Mouse (Mus musculus): ENCODE measurements around the gene Ttyh3.

Gene Ttyh3

GRCm38 (mm10) chr5:140633432-140633831 lies 15.4 kb downstream of the Ttyh3 start:
- DNase-seq (ENCODE audit: low read depth, low spot score): no peak

- DNase-seq (ENCODE audit: low read depth, low spot score): no peak
Observed at GRCm38 (mm10) chr5:140628995-140629394, 19.8 kb downstream of the Ttyh3 start.

GRCm38 (mm10) chr5:140627580-140627979 lies 21.3 kb downstream of the Ttyh3 start:
- DNase-seq (ENCODE audit: low read depth, low spot score): no peak

- no peak for DNase-seq (ENCODE audit: low read depth, low spot score)
Observed at GRCm38 (mm10) chr5:140624961-140625360, 23.9 kb downstream of the Ttyh3 start.

GRCm38 (mm10) chr5:140624238-140624637 lies 24.6 kb downstream of the Ttyh3 start:
- no peak for DNase-seq (ENCODE audit: low read depth, low spot score)

GRCm38 (mm10) chr5:140623791-140624190 lies 25.0 kb downstream of the Ttyh3 start:
- no peak for DNase-seq (ENCODE audit: low read depth, low spot score)

GRCm38 (mm10) chr5:140622978-140623670 lies 25.7 kb downstream of the Ttyh3 start:
- DNase-seq (ENCODE audit: low read depth, low spot score): no peak

GRCm38 (mm10) chr5:140621517-140621916 lies 27.3 kb downstream of the Ttyh3 start:
- no peak for DNase-seq (ENCODE audit: low read depth, low spot score)

- DNase-seq (ENCODE audit: low read depth, low spot score): no peak
Observed at GRCm38 (mm10) chr5:140621092-140621491, 27.7 kb downstream of the Ttyh3 start.

- DNase-seq (ENCODE audit: low read depth, low spot score): no peak
Observed at GRCm38 (mm10) chr5:140619895-140620736, 28.7 kb downstream of the Ttyh3 start.

GRCm38 (mm10) chr5:140619151-140619771 lies 29.6 kb downstream of the Ttyh3 start:
- DNase-seq (ENCODE audit: low read depth, low spot score): peak; percentile 85

- no peak for DNase-seq (ENCODE audit: low read depth, low spot score)
Observed at GRCm38 (mm10) chr5:140617714-140618113, 31.1 kb downstream of the Ttyh3 start.

- no peak for DNase-seq (ENCODE audit: low read depth, low spot score)
Observed at GRCm38 (mm10) chr5:140616691-140617090, 32.1 kb downstream of the Ttyh3 start.

- no peak for DNase-seq (ENCODE audit: low read depth, low spot score)
Observed at GRCm38 (mm10) chr5:140616110-140616503, 32.7 kb downstream of the Ttyh3 start.

GRCm38 (mm10) chr5:140615321-140616109 lies 33.3 kb downstream of the Ttyh3 start:
- no peak for DNase-seq (ENCODE audit: low read depth, low spot score)

- DNase-seq (ENCODE audit: low read depth, low spot score): no peak
Observed at GRCm38 (mm10) chr5:140614837-140615236, 34.0 kb downstream of the Ttyh3 start.

- no peak for DNase-seq (ENCODE audit: low read depth, low spot score)
Observed at GRCm38 (mm10) chr5:140614141-140614540, 34.7 kb downstream of the Ttyh3 start.

- DNase-seq (ENCODE audit: low read depth, low spot score): no peak
Observed at GRCm38 (mm10) chr5:140612191-140612590, 36.6 kb downstream of the Ttyh3 start.

- DNase-seq (ENCODE audit: low read depth, low spot score): no peak
Observed at GRCm38 (mm10) chr5:140611611-140612185, 37.1 kb downstream of the Ttyh3 start.

- no peak for DNase-seq (ENCODE audit: low read depth, low spot score)
Observed at GRCm38 (mm10) chr5:140611021-140611583, 37.7 kb downstream of the Ttyh3 start.
